Mouse (Mus musculus) olfactory bulb, adult 2 months (tissue): ENCODE measurements around the gene Camsap3.

Source experiments
- CTCF ChIP-seq: fragments of 200-500 bp; IDR thresholded peaks from 2 replicates; pipeline ENCODE4 v1.5.1; 2012; ENCODE audit warnings: low read depth, mild to moderate bottlenecking, low read length, moderate library complexity; ENCODE audit not compliant: insufficient read depth
- POLR2A ChIP-seq: fragments of 200-500 bp; IDR thresholded peaks from 2 replicates; pipeline ENCODE4 v1.6.1; 2012; ENCODE audit warnings: mild to moderate bottlenecking, low read depth, low read length, moderate library complexity; ENCODE audit not compliant: insufficient read depth

DNA sequence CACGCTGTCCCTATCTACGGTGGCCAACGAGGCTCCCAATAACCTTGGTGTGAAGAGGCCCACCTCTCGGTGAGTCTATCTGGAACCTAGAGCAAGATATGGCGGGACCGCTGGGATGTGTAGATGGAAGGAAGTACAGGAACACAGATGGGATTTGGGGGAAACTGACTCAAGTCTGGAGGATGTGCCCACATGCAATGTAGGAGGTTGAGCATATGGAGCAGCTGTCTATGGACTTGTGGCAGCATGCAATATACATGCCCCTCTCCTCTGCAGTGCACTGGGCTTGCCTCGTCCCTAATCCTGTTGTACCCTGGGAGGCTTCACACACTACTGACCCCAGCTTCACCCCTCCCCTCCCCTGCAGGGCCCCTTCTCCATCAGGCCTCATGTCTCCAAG lies 20.7 kb downstream of the Camsap3 start:
- no peak for TF ChIP-seq CTCF
- TF ChIP-seq POLR2A, result no peak
